In genomic region chr13:30749557-30750141, GRCm38 (mm10) we compare ENCODE assay signal across 8 mouse cellular contexts. TPM values are rescaled to one million over a fixed set of nuclear protein-coding genes. Genes with fewer than 3 reads are reported as not detected.
A peak's percentile ranks its signal among the peaks of the same experiment; 100 is the strongest.
DNase-seq lines count a peak whose midpoint lies in the region; ATAC-seq and TF ChIP-seq lines count a peak whose summit lies in the region.

No protein-coding gene starts in this region.

- H3K4me3 ChIP-seq in heart, embryonic 14.5 days (ENCODE audit: control insufficient read depth in 1 of 2, insufficient read depth in 1 of 2, low read depth in 1 of 2, low read length in 2 of 2): peak overlapping the region; percentile 35 to 43; a peak in 3 of 4 replicates
- peak overlapping the region; percentile 40 for H3K4me3 ChIP-seq in liver, embryonic 13.5 days (replicated peaks)
- H3K4me3 ChIP-seq in stomach, postnatal 0 days (ENCODE audit: low read depth, low read length): peak overlapping the region; percentile 41

- DNase-seq in frontal cortex, postnatal 14 days (ENCODE audit: low spot score in 2 of 2): no peak
- peak; percentile 4 for DNase-seq in ES-CJ7 (ENCODE audit: low read depth, low spot score)
- no peak for DNase-seq in liver, embryonic 13.5 days
- DNase-seq in stomach, postnatal 0 days (ENCODE audit: low spot score): no peak
- DNase-seq in layer of hippocampus, adult 18-20 months (ENCODE audit: low spot score in 2 of 2): no peak
- no peak for DNase-seq in urinary bladder, postnatal 10 days (ENCODE audit: low spot score)

- TF ChIP-seq EP300 in stomach, postnatal 0 days (optimal IDR thresholded peaks at IDR 0.05): no peak

- no peak overlapping the region for H3K27ac ChIP-seq in heart, embryonic 14.5 days (replicated peaks in 1 of 2; ENCODE audit: control insufficient read depth in 1 of 2, insufficient read depth in 1 of 2, low read depth in 2 of 2, low read length in 2 of 2)
- H3K27ac ChIP-seq in liver, embryonic 13.5 days: no peak overlapping the region
- H3K27ac ChIP-seq in stomach, postnatal 0 days (replicated peaks): no peak overlapping the region

- peaks cover 9 to 11% of the 10 kb centered on the region in 2 experiments; a peak in 2 of 4 replicates for H3K4me1 ChIP-seq in heart, embryonic 14.5 days (ENCODE audit: control insufficient read depth in 2 of 2, insufficient read depth in 2 of 2, low read length in 2 of 2)
- peaks cover 10% of the 10 kb centered on the region for H3K4me1 ChIP-seq in liver, embryonic 13.5 days (replicated peaks)
- H3K4me1 ChIP-seq in stomach, postnatal 0 days (replicated peaks; ENCODE audit: control insufficient read depth, insufficient read depth): peaks cover 2% of the 10 kb centered on the region; the same call in 1 of the 2 replicates

- no peaks in the 10 kb centered on the region for H3K36me3 ChIP-seq in heart, embryonic 14.5 days (ENCODE audit: control insufficient read depth, insufficient read depth, low read length)
- H3K36me3 ChIP-seq in liver, embryonic 13.5 days: no peaks in the 10 kb centered on the region
- no peaks in the 10 kb centered on the region for H3K36me3 ChIP-seq in stomach, postnatal 0 days (ENCODE audit: control insufficient read depth, insufficient read depth, low read length)

- H3K9ac ChIP-seq in heart, embryonic 14.5 days (ENCODE audit: low read length): no peak overlapping the region
- H3K9ac ChIP-seq in liver, embryonic 13.5 days: no peak overlapping the region
- 0 out of 2 replicates have a peak overlapping the region, but pooled peaks have one; percentile 23 for H3K9ac ChIP-seq in stomach, postnatal 0 days (ENCODE audit: low read length)

- peaks cover 63% of the 10 kb centered on the region for H3K27me3 ChIP-seq in heart, embryonic 14.5 days (ENCODE audit: control insufficient read depth, insufficient read depth, low read length)
- H3K27me3 ChIP-seq in liver, embryonic 13.5 days: peaks cover 58% of the 10 kb centered on the region
- H3K27me3 ChIP-seq in stomach, postnatal 0 days (ENCODE audit: control insufficient read depth, insufficient read depth, low read length): peaks cover 14% of the 10 kb centered on the region; the same call in 1 of the 2 replicates

- peak; percentile 11; the same call in 1 of the 2 replicates for ATAC-seq in frontal cortex, adult (ENCODE audit: low TSS enrichment)
- ATAC-seq in heart, embryonic 14.5 days (ENCODE audit: insufficient number of reproducible peaks, insufficient read depth, low FRiP score, low read depth): no peak
- no peak for ATAC-seq in liver, embryonic 13.5 days (ENCODE audit: low read depth)
- no peak for ATAC-seq in stomach, postnatal 0 days (ENCODE audit: low FRiP score, low TSS enrichment)

- WGBS in heart, embryonic 14.5 days: 5% methylated on average over 11 of the region's 11 CpGs
- WGBS in liver, embryonic 13.5 days (ENCODE audit: insufficient replicate concordance): 10% methylated on average over 11 of the region's 11 CpGs
- 7% methylated on average over 11 of the region's 11 CpGs for WGBS in stomach, postnatal 0 days

- TF ChIP-seq CTCF in stomach, postnatal 0 days (IDR thresholded peaks at IDR 0.05; ENCODE audit: low read depth): no peak

- peak overlapping the region; percentile 63 for H3K4me2 ChIP-seq in heart, embryonic 14.5 days (ENCODE audit: low read length)
- H3K4me2 ChIP-seq in liver, embryonic 13.5 days: peak overlapping the region; percentile 60
- H3K4me2 ChIP-seq in stomach, postnatal 0 days (replicated peaks; ENCODE audit: low read depth): peak overlapping the region; percentile 67

- no peaks in the 10 kb centered on the region for H3K9me3 ChIP-seq in heart, embryonic 14.5 days (ENCODE audit: control insufficient read depth, low read length)
- no peaks in the 10 kb centered on the region for H3K9me3 ChIP-seq in liver, embryonic 13.5 days (replicated peaks)
- no peaks in the 10 kb centered on the region for H3K9me3 ChIP-seq in stomach, postnatal 0 days (ENCODE audit: control insufficient read depth, low read length)

RNA-seq across cellular contexts. Expression of gene Irf4, which starts 0.6 kb away (rescaled TPM):
- polyA plus RNA-seq in heart, embryonic 14.5 days (2014; fragmentation: Nextera tagmentation; extraction: Ambion mirVana): 0.04 and 0.09 TPM in 2 replicates
- polyA plus RNA-seq in liver, embryonic 13.5 days (2015; fragmentation: Nextera tagmentation; extraction: Ambion mirVana): 0.02 and 0.06 TPM in 2 replicates
- polyA plus RNA-seq in stomach, postnatal 0 days (2015; fragmentation: Nextera tagmentation; extraction: Ambion mirVana): 0.04 and 0.05 TPM in 2 replicates
- under 1 TPM; 0.22 to 0.43 TPM for total RNA-seq in layer of hippocampus, adult 18-20 months (2021)
